Mouse (Mus musculus): ENCODE measurements around the gene Rasl11a. TPM values are rescaled to one million over a fixed set of nuclear protein-coding genes. Genes with fewer than 3 reads are reported as not detected.

The Rasl11a gene
- polyA plus RNA-seq, 1 experiment from 2014 or later = 18.1 TPM

Other genes with a start within 250 kb of the Rasl11a start
- 18.9 and 20.8 TPM in 2 replicates for gene Usp12, start 50.1 kb upstream of the Rasl11a start, polyA plus RNA-seq (2015; fragmentation: Nextera tagmentation; extraction: Ambion mirVana)
- 489 and 511 TPM in 2 replicates for gene Rpl21, start 12.2 kb upstream of the Rasl11a start, polyA plus RNA-seq (2015; fragmentation: Nextera tagmentation; extraction: Ambion mirVana)
- gene Gtf3a, start 103.6 kb downstream of the Rasl11a start, polyA plus RNA-seq (2015; fragmentation: Nextera tagmentation; extraction: Ambion mirVana) = 116 and 122 TPM in 2 replicates
- gene Mtif3, start 118.7 kb downstream of the Rasl11a start, polyA plus RNA-seq (2015; fragmentation: Nextera tagmentation; extraction: Ambion mirVana) = 23.1 and 24.2 TPM in 2 replicates
- 16.3 and 19.4 TPM in 2 replicates for gene Lnx2, start 231.5 kb downstream of the Rasl11a start, polyA plus RNA-seq (2015; fragmentation: Nextera tagmentation; extraction: Ambion mirVana)
- 140 and 146 TPM in 2 replicates for gene Polr1d, start 232.0 kb downstream of the Rasl11a start, polyA plus RNA-seq (2015; fragmentation: Nextera tagmentation; extraction: Ambion mirVana)